Mouse (Mus musculus): Measurements from ENCODE around the gene Cmtm7. TPM values are rescaled to one million over a fixed set of nuclear protein-coding genes. Genes with fewer than 3 reads are reported as not detected.

Cmtm7 gene
- 10 to 100 TPM; 12.0 to 15.0 TPM for total RNA-seq (2021)

- intact Hi-C loops (cut with DNase I): loop anchor here (2.0 kb wide), 1 partner anchor 29 kb away; no protein-coding TSS in a partner anchor
- peak; percentile 80 to 84 for DNase-seq
These were observed at the start of gene Cmtm7 for GRCm38 (mm10) chr9:114781526-114782212. TSS of gene Cmtm7 (minus strand) at chr9:114781856.

- no peak for DNase-seq
- intact Hi-C loops (cut with DNase I): no loop called here
These were observed 48.7 kb upstream of the Cmtm7 start for GRCm38 (mm10) chr9:114830351-114830750.

GRCm38 (mm10) chr9:114829669-114830068 lies 48.0 kb upstream of the Cmtm7 start:
- DNase-seq: no peak
- intact Hi-C loops (cut with DNase I): loop anchor here (2.0 kb wide), 1 partner anchor 13 kb away; no protein-coding TSS in a partner anchor

- intact Hi-C loops (cut with DNase I): loop anchor here (2.0 kb wide), 1 partner anchor 14 kb away; no protein-coding TSS in a partner anchor
- DNase-seq: no peak
These were observed 46.7 kb upstream of the Cmtm7 start for GRCm38 (mm10) chr9:114828377-114828776.

- no peak for DNase-seq
- intact Hi-C loops (cut with DNase I): no loop called here
These were observed 45.7 kb upstream of the Cmtm7 start for GRCm38 (mm10) chr9:114827242-114827852.

- no peak for DNase-seq
- intact Hi-C loops (cut with DNase I): no loop called here
These were observed 42.5 kb upstream of the Cmtm7 start for GRCm38 (mm10) chr9:114824166-114824565.

- no peak for DNase-seq
- intact Hi-C loops (cut with DNase I): no loop called here
These were observed 40.1 kb upstream of the Cmtm7 start for GRCm38 (mm10) chr9:114821548-114822289.

GRCm38 (mm10) chr9:114818918-114819317 lies 37.3 kb upstream of the Cmtm7 start:
- intact Hi-C loops (cut with DNase I): loop anchor here (5.0 to 10.0 kb wide), 2 partner anchors 68 to 236 kb away; no protein-coding TSS in a partner anchor
- DNase-seq: peak; percentile 10 to 32

GRCm38 (mm10) chr9:114817012-114817411 lies 35.4 kb upstream of the Cmtm7 start:
- intact Hi-C loops (cut with DNase I): loop anchor here (5.0 to 10.0 kb wide), 2 partner anchors 70 to 238 kb away; no protein-coding TSS in a partner anchor
- no peak for DNase-seq

GRCm38 (mm10) chr9:114816121-114816520 lies 34.5 kb upstream of the Cmtm7 start:
- intact Hi-C loops (cut with DNase I): loop anchor here (5.0 to 10.0 kb wide), 2 partner anchors 71 to 239 kb away; no protein-coding TSS in a partner anchor

GRCm38 (mm10) chr9:114815315-114815714 lies 33.7 kb upstream of the Cmtm7 start:
- peak; percentile 51 to 55 for DNase-seq
- intact Hi-C loops (cut with DNase I): loop anchor here (1.0 to 10.0 kb wide), 5 partner anchors 18 to 239 kb away; partner anchors contain the start of gene Cmtm8

More at GRCm38 (mm10) chr9:114816121-114816520, 34.5 kb upstream of the Cmtm7 start:
- no peak for DNase-seq

- no peak for DNase-seq
- intact Hi-C loops (cut with DNase I): loop anchor here (10.0 kb wide), 1 partner anchor 243 kb away; no protein-coding TSS in a partner anchor
These were observed 30.3 kb upstream of the Cmtm7 start for GRCm38 (mm10) chr9:114812001-114812400.

- intact Hi-C loops (cut with DNase I): loop anchor here (10.0 kb wide), 1 partner anchor 244 kb away; no protein-coding TSS in a partner anchor
- no peak for DNase-seq
These were observed 29.2 kb upstream of the Cmtm7 start for GRCm38 (mm10) chr9:114810837-114811236.

GRCm38 (mm10) chr9:114808671-114809070 lies 27.0 kb upstream of the Cmtm7 start:
- no peak for DNase-seq
- intact Hi-C loops (cut with DNase I): loop anchor here (5.0 kb wide), 1 partner anchor 34 kb away; the partner anchor contains the start of gene Cmtm8

- no peak for DNase-seq
- intact Hi-C loops (cut with DNase I): loop anchor here (5.0 kb wide), 1 partner anchor 35 kb away; the partner anchor contains the start of gene Cmtm8
These were observed 25.6 kb upstream of the Cmtm7 start for GRCm38 (mm10) chr9:114807261-114807660.

GRCm38 (mm10) chr9:114805151-114805671 lies 23.6 kb upstream of the Cmtm7 start:
- DNase-seq: peak; percentile 26 to 54
- intact Hi-C loops (cut with DNase I): loop anchor here (5.0 kb wide), 1 partner anchor 37 kb away; the partner anchor contains the start of gene Cmtm8

GRCm38 (mm10) chr9:114802191-114802590 lies 20.5 kb upstream of the Cmtm7 start:
- DNase-seq: peak; percentile 31 to 41
- intact Hi-C loops (cut with DNase I): no loop called here

- intact Hi-C loops (cut with DNase I): no loop called here
- no peak for DNase-seq
These were observed 19.6 kb upstream of the Cmtm7 start for GRCm38 (mm10) chr9:114801301-114801700.

- DNase-seq: no peak
- intact Hi-C loops (cut with DNase I): loop anchor here (2.0 to 5.0 kb wide), 2 partner anchors 113 to 905 kb away; no protein-coding TSS in a partner anchor
These were observed 17.9 kb upstream of the Cmtm7 start for GRCm38 (mm10) chr9:114799498-114800107.

GRCm38 (mm10) chr9:114798845-114799244 lies 17.2 kb upstream of the Cmtm7 start:
- intact Hi-C loops (cut with DNase I): loop anchor here (2.0 to 5.0 kb wide), 2 partner anchors 113 to 906 kb away; no protein-coding TSS in a partner anchor

More at GRCm38 (mm10) chr9:114798845-114799244, 17.2 kb upstream of the Cmtm7 start:
- DNase-seq: no peak
